Mouse (Mus musculus): ENCODE measurements at regions not wholly inside any gene's neighbourhood (a gene's known extent, or its start where the extent isn't known, plus 50 kb on each side); places are given as distances from the start of the nearest gene placed in this dataset.
"Not testable (repeated sequence)": the region's sequence is repeated elsewhere in the genome, so short reads cannot be mapped to it uniquely, and the experiment has no call there.

DNA sequence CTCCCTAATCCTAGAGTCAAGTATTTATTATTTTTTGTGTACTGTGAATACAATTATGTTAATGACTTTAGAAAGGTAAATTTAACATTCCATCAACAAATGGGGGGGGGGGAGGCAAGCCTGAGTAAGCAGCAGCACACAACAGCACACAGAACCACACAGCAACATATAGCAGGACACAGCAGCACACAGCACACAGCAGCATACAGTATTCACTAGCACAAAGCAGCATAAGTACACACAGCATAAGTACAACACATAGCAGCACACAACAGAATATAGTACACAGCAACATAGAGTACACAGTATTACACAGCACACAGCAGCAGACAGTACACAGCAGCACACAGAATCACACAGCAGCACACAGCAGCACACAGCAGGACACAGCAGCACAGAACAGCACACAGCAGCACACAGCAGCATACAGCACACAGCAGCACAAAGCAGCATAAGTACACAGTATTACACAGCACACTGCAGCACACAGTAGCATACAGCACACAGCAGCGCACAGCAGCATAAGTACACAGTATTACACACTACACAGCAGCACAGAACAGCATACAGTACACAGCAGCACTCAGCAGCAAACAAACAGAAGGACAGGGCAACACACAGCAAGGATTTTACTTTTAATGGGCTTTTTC lies 605.7 kb downstream of the Tbl1xr1 start:
- DNase-seq (ENCODE audit: low spot score in 2 of 2), result no peak

DNA sequence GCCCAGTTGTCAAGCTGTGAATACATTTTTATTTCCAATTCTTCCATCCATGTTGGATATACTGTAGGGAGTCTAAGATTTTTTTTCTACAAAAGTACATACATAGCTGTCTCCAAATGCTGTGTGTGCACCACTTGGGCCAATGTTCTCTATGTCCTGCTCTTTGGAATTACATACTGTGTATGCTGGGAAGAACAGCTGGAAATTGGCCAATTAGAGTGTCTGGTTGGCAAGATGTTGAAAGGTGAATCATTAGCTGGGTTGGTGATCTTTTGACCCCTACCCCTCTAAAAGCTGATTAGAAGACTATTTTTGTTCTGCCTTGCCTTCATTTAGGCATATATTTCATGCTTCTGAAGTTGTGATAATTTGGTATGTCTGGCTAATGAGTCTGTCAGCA lies 622.9 kb downstream of the Tbl1xr1 start:
- no peak for DNase-seq (ENCODE audit: low spot score in 2 of 2)

DNA sequence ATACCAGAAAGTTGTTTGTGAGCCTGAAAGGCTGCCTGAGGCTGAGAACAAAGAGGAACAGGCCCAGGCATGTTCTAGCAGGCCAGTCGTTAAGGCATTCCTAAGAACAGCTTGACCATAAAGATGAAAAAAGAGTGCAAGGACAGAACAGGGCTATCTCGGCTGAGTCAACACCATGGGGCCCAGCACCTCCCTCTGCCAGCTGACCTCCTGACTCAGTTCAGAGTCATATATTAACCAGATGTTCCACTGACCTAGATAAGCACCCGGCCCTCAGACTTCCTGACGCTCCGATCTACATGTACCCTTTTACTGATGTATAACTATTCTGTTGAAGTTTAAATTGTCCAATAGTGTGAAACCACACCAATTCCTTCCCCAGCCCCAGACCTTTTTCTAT lies 625.0 kb downstream of the Tbl1xr1 start:
- not testable (repeated sequence) for DNase-seq (ENCODE audit: low spot score in 2 of 2)

DNA sequence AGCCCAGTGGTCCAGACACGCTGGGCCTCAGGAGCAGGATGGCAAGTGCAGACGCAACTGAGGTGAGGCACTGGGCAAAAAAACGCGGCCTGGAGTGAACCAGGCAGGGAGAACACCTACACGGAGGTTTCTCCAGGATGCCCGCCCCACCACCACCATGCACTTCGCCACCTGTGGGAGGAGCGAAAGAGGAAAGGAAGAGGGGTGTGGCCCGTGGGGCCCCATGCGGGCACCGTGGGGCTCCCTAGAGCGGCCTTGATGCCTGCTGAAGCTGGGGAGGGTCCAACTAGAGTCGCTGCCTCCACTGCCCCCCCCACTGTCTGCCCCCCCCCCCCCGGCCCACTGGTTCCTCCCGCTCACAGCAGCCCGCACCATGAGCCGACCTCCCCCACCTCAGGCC lies 629.2 kb downstream of the Tbl1xr1 start:
- peak in 1 of 2 experiments; percentile 9 for DNase-seq (ENCODE audit: low spot score in 2 of 2)

DNA sequence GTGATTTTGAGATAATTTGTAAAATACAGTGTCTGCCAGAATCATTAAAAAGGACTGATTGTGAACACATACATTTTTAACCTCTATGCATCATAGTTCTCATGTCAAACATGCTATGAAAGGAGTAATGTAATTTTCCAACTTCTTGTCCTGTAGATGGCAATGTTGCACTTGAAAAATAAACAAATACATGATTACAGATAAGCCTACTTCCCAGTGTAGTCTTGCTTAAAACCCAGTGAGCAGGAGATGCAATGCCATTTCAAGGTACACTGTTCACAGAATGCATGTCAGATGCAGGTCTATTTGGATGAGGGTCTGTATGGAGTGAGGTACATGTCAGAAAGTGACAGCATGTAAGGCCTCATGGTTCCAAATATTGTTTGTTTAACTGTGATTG lies 668.6 kb downstream of the Tbl1xr1 start:
- no peak for DNase-seq (ENCODE audit: low spot score in 2 of 2)

All from spleen, postnatal 10 days (tissue).